Mouse (Mus musculus) limb, embryonic 15.5 days (tissue): ENCODE data around the gene Slc34a2. TPM values are rescaled to one million over a fixed set of nuclear protein-coding genes. Genes with fewer than 3 reads are reported as not detected.

Source experiments
- ATAC-seq: fragments of 200-750 bp; cut with Nextera tagmentation; 2 replicates; pipeline ENCODE4 v1.8.0; 2017; ENCODE audit warnings: low read depth, moderate TSS enrichment; ENCODE audit not compliant: insufficient number of reproducible peaks, low FRiP score, low TSS enrichment
- H3K27ac ChIP-seq: fragments of 300-500 bp; sonication (generic); 2 replicates; pipeline ENCODE4 v1.5.1; 2015; ENCODE audit warnings: moderate library complexity, mild to moderate bottlenecking, inconsistent platforms
- H3K27me3 ChIP-seq: fragments of 300-500 bp; sonication (generic); 2 replicates; pipeline ENCODE4 v1.6.1; 2015; ENCODE audit warnings: inconsistent platforms
- H3K36me3 ChIP-seq: fragments of 300-500 bp; sonication (generic); 2 replicates; pipeline ENCODE4 v1.6.1; 2015; ENCODE audit warnings: inconsistent platforms
- H3K4me1 ChIP-seq: fragments of 300-500 bp; sonication (generic); 2 replicates; pipeline ENCODE4 v1.6.1; 2015; ENCODE audit warnings: inconsistent platforms
- H3K4me2 ChIP-seq: fragments of 300-500 bp; sonication (generic); 2 replicates; pipeline ENCODE4 v1.6.1; 2015; ENCODE audit warnings: mild to moderate bottlenecking, inconsistent platforms
- H3K4me3 ChIP-seq: fragments of 300-500 bp; sonication (generic); 2 replicates; pipeline ENCODE4 v1.5.1; 2015; ENCODE audit warnings: mild to moderate bottlenecking, inconsistent platforms
- H3K9ac ChIP-seq: fragments of 300-500 bp; sonication (generic); 2 replicates; pipeline ENCODE4 v1.6.1; 2015; ENCODE audit warnings: inconsistent platforms
- H3K9me3 ChIP-seq: fragments of 300-500 bp; sonication (generic); 2 replicates; pipeline ENCODE4 v1.6.1; 2016; ENCODE audit warnings: inconsistent platforms
- WGBS: fragments of 180-500 bp; shearing (Covaris S2); methylation state at CpG from one replicate; pipeline ENCODE4 v1.1.7; 2015; 5-methylcytosine and 5-hydroxymethylcytosine counted together
- polyA plus RNA-seq: library from polyadenylated mRNA; unstranded; fragments of >200 nt; fragmentation: Nextera tagmentation; extraction: Ambion mirVana; gene quantifications from 2 replicates; pipeline ENCODE4 v1.2.1, GENCODE M21; 2015

Gene Slc34a2
- polyA plus RNA-seq, 1 experiment from 2014 or later, result 1.4 TPM

- no peaks in the 10 kb centered on the region for H3K36me3 ChIP-seq
- no peaks in the 10 kb centered on the region for H3K27me3 ChIP-seq
- 0 out of 2 replicates have a peak, but pooled peaks cover 3% of the 10 kb centered on the region for H3K4me1 ChIP-seq
- no peak overlapping the region for H3K4me2 ChIP-seq
- H3K4me3 ChIP-seq, result no peak overlapping the region
- H3K9me3 ChIP-seq, result no peaks in the 10 kb centered on the region
- no peak for ATAC-seq
- no peak overlapping the region for H3K27ac ChIP-seq
- H3K9ac ChIP-seq, result no peak overlapping the region
- WGBS, result 68% methylated on average over 4 of the region's 4 CpGs
These were observed 34.4 kb upstream of the Slc34a2 start for GRCm38 (mm10) chr5:53003495-53003894.

GRCm38 (mm10) chr5:53003981-53004380 lies 33.9 kb upstream of the Slc34a2 start:
- H3K36me3 ChIP-seq, result no peaks in the 10 kb centered on the region
- 0 out of 2 replicates have a peak, but pooled peaks cover 3% of the 10 kb centered on the region for H3K4me1 ChIP-seq
- H3K27ac ChIP-seq, result no peak overlapping the region
- H3K9ac ChIP-seq, result no peak overlapping the region
- H3K4me2 ChIP-seq, result no peak overlapping the region
- no peak overlapping the region for H3K4me3 ChIP-seq
- no peaks in the 10 kb centered on the region for H3K27me3 ChIP-seq
- no peaks in the 10 kb centered on the region for H3K9me3 ChIP-seq
- ATAC-seq, result no peak
- 60% methylated on average over 3 of the region's 3 CpGs for WGBS

GRCm38 (mm10) chr5:53009027-53009769 lies 28.7 kb upstream of the Slc34a2 start:
- Histone ChIP-seq H3K4me2 (no peak overlapping the region), H3K36me3 (no peaks in the 10 kb centered on the region), H3K4me3 (no peak overlapping the region), H3K9ac (no peak overlapping the region), H3K4me1 (no peaks in the 10 kb centered on the region), H3K27me3 (no peaks in the 10 kb centered on the region), H3K9me3 (no peaks in the 10 kb centered on the region), H3K27ac (no peak overlapping the region)
- ATAC-seq, result no peak
- WGBS, result 80% methylated on average over 8 of the region's 8 CpGs

- no peak overlapping the region for H3K9ac ChIP-seq
- no peak overlapping the region for H3K4me3 ChIP-seq
- no peak overlapping the region for H3K4me2 ChIP-seq
- no peak for ATAC-seq
- WGBS, result 79% methylated on average over 4 of the region's 4 CpGs
- no peak overlapping the region for H3K27ac ChIP-seq
- H3K27me3 ChIP-seq, result no peaks in the 10 kb centered on the region
- no peaks in the 10 kb centered on the region for H3K9me3 ChIP-seq
- no peaks in the 10 kb centered on the region for H3K4me1 ChIP-seq
- H3K36me3 ChIP-seq, result no peaks in the 10 kb centered on the region
These were observed 28.1 kb upstream of the Slc34a2 start for GRCm38 (mm10) chr5:53009770-53010133.

GRCm38 (mm10) chr5:53011327-53011726 lies 26.6 kb upstream of the Slc34a2 start:
- H3K36me3 ChIP-seq, result no peaks in the 10 kb centered on the region
- ATAC-seq, result no peak
- 39% methylated on average over 3 of the region's 3 CpGs for WGBS
- H3K27ac ChIP-seq, result no peak overlapping the region
- H3K9ac ChIP-seq, result no peak overlapping the region
- H3K4me3 ChIP-seq, result no peak overlapping the region
- no peaks in the 10 kb centered on the region for H3K27me3 ChIP-seq
- H3K9me3 ChIP-seq, result no peaks in the 10 kb centered on the region
- H3K4me1 ChIP-seq, result no peaks in the 10 kb centered on the region
- no peak overlapping the region for H3K4me2 ChIP-seq

- H3K9ac ChIP-seq, result no peak overlapping the region
- WGBS, result 40% methylated on average over 5 of the region's 5 CpGs
- no peak overlapping the region for H3K4me2 ChIP-seq
- H3K27me3 ChIP-seq, result no peaks in the 10 kb centered on the region
- H3K27ac ChIP-seq, result no peak overlapping the region
- ATAC-seq, result no peak
- no peaks in the 10 kb centered on the region for H3K4me1 ChIP-seq
- H3K4me3 ChIP-seq, result no peak overlapping the region
- H3K36me3 ChIP-seq, result no peaks in the 10 kb centered on the region
- H3K9me3 ChIP-seq, result no peaks in the 10 kb centered on the region
These were observed 21.3 kb upstream of the Slc34a2 start for GRCm38 (mm10) chr5:53016606-53017005.

GRCm38 (mm10) chr5:53018316-53018715 lies 19.6 kb upstream of the Slc34a2 start:
- Histone ChIP-seq H3K36me3 (no peaks in the 10 kb centered on the region), H3K9me3 (no peaks in the 10 kb centered on the region), H3K27me3 (no peaks in the 10 kb centered on the region), H3K9ac (no peak overlapping the region), H3K4me3 (no peak overlapping the region), H3K27ac (no peak overlapping the region), H3K4me2 (no peak overlapping the region), H3K4me1 (no peaks in the 10 kb centered on the region)
- ATAC-seq, result no peak
- 81% methylated on average over 4 of the region's 4 CpGs for WGBS

- no peaks in the 10 kb centered on the region for H3K9me3 ChIP-seq
- no peak overlapping the region for H3K4me2 ChIP-seq
- WGBS, result 78% methylated on average over 2 of the region's 2 CpGs
- no peak overlapping the region for H3K9ac ChIP-seq
- H3K27me3 ChIP-seq, result no peaks in the 10 kb centered on the region
- H3K36me3 ChIP-seq, result no peaks in the 10 kb centered on the region
- ATAC-seq, result no peak
- no peaks in the 10 kb centered on the region for H3K4me1 ChIP-seq
- no peak overlapping the region for H3K4me3 ChIP-seq
- H3K27ac ChIP-seq, result no peak overlapping the region
These were observed 14.4 kb upstream of the Slc34a2 start for GRCm38 (mm10) chr5:53023432-53023831.

- Histone ChIP-seq H3K27me3 (no peaks in the 10 kb centered on the region), H3K36me3 (no peaks in the 10 kb centered on the region), H3K27ac (no peak overlapping the region), H3K4me1 (no peaks in the 10 kb centered on the region), H3K9me3 (no peaks in the 10 kb centered on the region), H3K4me2 (no peak overlapping the region), H3K4me3 (no peak overlapping the region), H3K9ac (no peak overlapping the region)
- WGBS, result 83% methylated on average over 5 of the region's 5 CpGs
- ATAC-seq, result no peak
These were observed 14.0 kb upstream of the Slc34a2 start for GRCm38 (mm10) chr5:53023901-53024300.

GRCm38 (mm10) chr5:53025276-53025973 lies 12.5 kb upstream of the Slc34a2 start:
- Histone ChIP-seq H3K9me3 (no peaks in the 10 kb centered on the region), H3K9ac (no peak overlapping the region), H3K27ac (no peak overlapping the region), H3K4me1 (no peaks in the 10 kb centered on the region), H3K4me3 (no peak overlapping the region), H3K36me3 (no peaks in the 10 kb centered on the region), H3K4me2 (no peak overlapping the region), H3K27me3 (no peaks in the 10 kb centered on the region)
- ATAC-seq, result peak; percentile 61; the same call in 1 of the 2 replicates
- WGBS, result 70% methylated on average over 8 of the region's 8 CpGs

GRCm38 (mm10) chr5:53031346-53031745 lies 6.5 kb upstream of the Slc34a2 start:
- no peaks in the 10 kb centered on the region for H3K4me1 ChIP-seq
- no peak for ATAC-seq

GRCm38 (mm10) chr5:53042034-53042748 lies 4.3 kb downstream of the Slc34a2 start:
- Histone ChIP-seq H3K4me2 (no peak overlapping the region), H3K27me3 (no peaks in the 10 kb centered on the region), H3K4me1 (peaks cover 6% of the 10 kb centered on the region), H3K36me3 (no peaks in the 10 kb centered on the region), H3K4me3 (no peak overlapping the region), H3K9ac (no peak overlapping the region), H3K9me3 (no peaks in the 10 kb centered on the region), H3K27ac (no peak overlapping the region)
- no peak for ATAC-seq
- WGBS, result 25% methylated on average over 5 of the region's 5 CpGs

More at GRCm38 (mm10) chr5:53031346-53031745, 6.5 kb upstream of the Slc34a2 start:
- no peaks in the 10 kb centered on the region for H3K36me3 ChIP-seq
- WGBS, result 80% methylated on average over 1 of the region's 1 CpGs
- no peak overlapping the region for H3K4me3 ChIP-seq
- no peaks in the 10 kb centered on the region for H3K27me3 ChIP-seq
- no peak overlapping the region for H3K9ac ChIP-seq
- no peak overlapping the region for H3K27ac ChIP-seq
- H3K4me2 ChIP-seq, result no peak overlapping the region
- H3K9me3 ChIP-seq, result no peaks in the 10 kb centered on the region
